Mouse (Mus musculus) spleen, adult 2 months (tissue): ENCODE data around the gene Ucp3.

ENCODE experiments used
- CTCF ChIP-seq: fragments of 200-500 bp; IDR thresholded peaks from 2 replicates; pipeline ENCODE4 v1.5.1; 2011; ENCODE audit warnings: mild to moderate bottlenecking, inconsistent platforms; ENCODE audit not compliant: insufficient read depth, insufficient read length, insufficient replicate concordance; ENCODE audit errors: extremely low read depth
- POLR2A ChIP-seq: fragments of 200-500 bp; IDR thresholded peaks from 2 replicates; pipeline ENCODE4 v1.6.1; 2011; ENCODE audit warnings: low read depth, low read length, inconsistent platforms

DNA sequence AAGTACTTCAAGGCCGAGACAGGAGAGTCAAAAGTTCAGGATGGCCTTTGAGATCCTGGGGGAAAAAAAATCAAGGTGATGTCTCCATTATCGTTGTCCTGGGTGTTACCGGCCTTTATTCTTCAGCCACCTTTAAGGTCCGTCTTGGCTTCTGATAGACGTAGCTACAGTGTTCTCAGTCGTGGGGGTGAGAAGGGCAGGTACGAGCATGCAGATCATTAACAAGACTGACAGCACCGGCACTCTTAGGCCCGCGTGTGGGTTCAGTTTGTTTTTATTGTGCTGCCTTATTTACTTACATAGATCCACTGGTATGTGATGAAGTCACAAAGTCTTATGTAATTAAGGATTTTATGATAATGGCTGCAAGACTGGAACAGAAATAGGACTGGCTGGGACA lies 9.0 kb upstream of the Ucp3 start:
- TF ChIP-seq CTCF (no peak), POLR2A (no peak)
